Mouse (Mus musculus): ENCODE measurements at regions not wholly inside any gene's neighbourhood (a gene's known extent, or its start where the extent isn't known, plus 50 kb on each side); places are given as distances from the start of the nearest gene placed in this dataset.

- Histone ChIP-seq H3K9ac (ENCODE audit: low read depth, low read length, severe bottlenecking) (no peak overlapping the region), H3K4me3 (replicated peaks; ENCODE audit: low read length) (no peak overlapping the region), H3K4me2 (replicated peaks; ENCODE audit: low read depth, low read length, severe bottlenecking) (no peak overlapping the region), H3K27ac (replicated peaks; ENCODE audit: low read depth, low read length) (peak overlapping the region; percentile 70), H3K36me3 (ENCODE audit: control insufficient read depth, insufficient read depth, low read length) (no peaks in the 10 kb centered on the region), H3K4me1 (ENCODE audit: control insufficient read depth, insufficient read depth, low read length) (peaks cover 38% of the 10 kb centered on the region), H3K27me3 (ENCODE audit: control insufficient read depth, insufficient read depth, low read length) (no peaks in the 10 kb centered on the region), H3K9me3 (ENCODE audit: control insufficient read depth, low read length) (no peaks in the 10 kb centered on the region)
- DNase-seq (ENCODE audit: low spot score) = no peak
- WGBS = 24% methylated on average over 5 of the region's 5 CpGs
- no peak for ATAC-seq (ENCODE audit: low FRiP score, low read depth)
- no peak for TF ChIP-seq POLR2A (IDR thresholded peaks at IDR 0.05; ENCODE audit: borderline replicate concordance, extremely low read depth, insufficient read depth, insufficient read length)
Observed at GRCm38 (mm10) chr6:53765302-53765701, 55.3 kb downstream of the Tril start.

GRCm38 (mm10) chr6:53762586-53762985, 58.0 kb downstream of the Tril start:
- Histone ChIP-seq H3K4me3 (replicated peaks; ENCODE audit: low read length) (no peak overlapping the region), H3K9me3 (ENCODE audit: control insufficient read depth, low read length) (peaks cover 7% of the 10 kb centered on the region; the same call in 1 of the 2 replicates), H3K4me2 (replicated peaks; ENCODE audit: low read depth, low read length, severe bottlenecking) (no peak overlapping the region), H3K27ac (replicated peaks; ENCODE audit: low read depth, low read length) (peak overlapping the region; percentile 68), H3K4me1 (ENCODE audit: control insufficient read depth, insufficient read depth, low read length) (peaks cover 45% of the 10 kb centered on the region), H3K36me3 (ENCODE audit: control insufficient read depth, insufficient read depth, low read length) (no peaks in the 10 kb centered on the region), H3K9ac (ENCODE audit: low read depth, low read length, severe bottlenecking) (no peak overlapping the region), H3K27me3 (ENCODE audit: control insufficient read depth, insufficient read depth, low read length) (no peaks in the 10 kb centered on the region)
- WGBS = 28% methylated on average over 9 of the region's 9 CpGs
- DNase-seq (ENCODE audit: low spot score) = peak; percentile 47
- no peak for ATAC-seq (ENCODE audit: low FRiP score, low read depth)
- no peak for TF ChIP-seq POLR2A (IDR thresholded peaks at IDR 0.05; ENCODE audit: borderline replicate concordance, extremely low read depth, insufficient read depth, insufficient read length)

GRCm38 (mm10) chr6:53760651-53761058, 60.0 kb downstream of the Tril start:
- 0 out of 2 replicates have a peak overlapping the region, but pooled peaks have one; percentile 39 for H3K27ac ChIP-seq (replicated peaks; ENCODE audit: low read depth, low read length)
- 16% methylated on average over 6 of the region's 6 CpGs for WGBS
- TF ChIP-seq POLR2A (IDR thresholded peaks at IDR 0.05; ENCODE audit: borderline replicate concordance, extremely low read depth, insufficient read depth, insufficient read length) = no peak
- DNase-seq (ENCODE audit: low spot score) (peak; percentile 61), ATAC-seq (ENCODE audit: low FRiP score, low read depth) (no peak; the same call in 1 of the 2 replicates)
- no peak overlapping the region for H3K4me3 ChIP-seq (replicated peaks; ENCODE audit: low read length)
- H3K9ac ChIP-seq (ENCODE audit: low read depth, low read length, severe bottlenecking) = no peak overlapping the region
- peaks cover 9% of the 10 kb centered on the region; the same call in 1 of the 2 replicates for H3K9me3 ChIP-seq (ENCODE audit: control insufficient read depth, low read length)
- H3K27me3 ChIP-seq (ENCODE audit: control insufficient read depth, insufficient read depth, low read length) = no peaks in the 10 kb centered on the region
- no peak overlapping the region for H3K4me2 ChIP-seq (replicated peaks; ENCODE audit: low read depth, low read length, severe bottlenecking)
- H3K4me1 ChIP-seq (ENCODE audit: control insufficient read depth, insufficient read depth, low read length) = peaks cover 34% of the 10 kb centered on the region
- no peaks in the 10 kb centered on the region for H3K36me3 ChIP-seq (ENCODE audit: control insufficient read depth, insufficient read depth, low read length)

- Histone ChIP-seq H3K9me3 (ENCODE audit: control insufficient read depth, low read length) (peaks cover 9% of the 10 kb centered on the region; the same call in 1 of the 2 replicates), H3K4me3 (replicated peaks; ENCODE audit: low read length) (no peak overlapping the region), H3K9ac (ENCODE audit: low read depth, low read length, severe bottlenecking) (no peak overlapping the region), H3K4me2 (replicated peaks; ENCODE audit: low read depth, low read length, severe bottlenecking) (no peak overlapping the region), H3K4me1 (ENCODE audit: control insufficient read depth, insufficient read depth, low read length) (peaks cover 26% of the 10 kb centered on the region), H3K36me3 (ENCODE audit: control insufficient read depth, insufficient read depth, low read length) (no peaks in the 10 kb centered on the region), H3K27ac (replicated peaks; ENCODE audit: low read depth, low read length) (no peak overlapping the region), H3K27me3 (ENCODE audit: control insufficient read depth, insufficient read depth, low read length) (no peaks in the 10 kb centered on the region)
- ATAC-seq (ENCODE audit: low FRiP score, low read depth) (no peak), DNase-seq (ENCODE audit: low spot score) (no peak)
- no peak for TF ChIP-seq POLR2A (IDR thresholded peaks at IDR 0.05; ENCODE audit: borderline replicate concordance, extremely low read depth, insufficient read depth, insufficient read length)
- WGBS = 37% methylated on average over 3 of the region's 3 CpGs
Observed at GRCm38 (mm10) chr6:53759686-53760306, 60.8 kb downstream of the Tril start.

- no peaks in the 10 kb centered on the region for H3K27me3 ChIP-seq (ENCODE audit: control insufficient read depth, insufficient read depth, low read length)
- WGBS = 82% methylated on average over 3 of the region's 3 CpGs
- no peak overlapping the region for H3K27ac ChIP-seq (replicated peaks; ENCODE audit: low read depth, low read length)
- no peaks in the 10 kb centered on the region for H3K4me1 ChIP-seq (ENCODE audit: control insufficient read depth, insufficient read depth, low read length)
- H3K9ac ChIP-seq (ENCODE audit: low read depth, low read length, severe bottlenecking) = no peak overlapping the region
- DNase-seq (ENCODE audit: low spot score) = peak; percentile 43
- no peaks in the 10 kb centered on the region for H3K36me3 ChIP-seq (ENCODE audit: control insufficient read depth, insufficient read depth, low read length)
- H3K4me2 ChIP-seq (replicated peaks; ENCODE audit: low read depth, low read length, severe bottlenecking) = no peak overlapping the region
- peaks cover 9% of the 10 kb centered on the region; the same call in 1 of the 2 replicates for H3K9me3 ChIP-seq (ENCODE audit: control insufficient read depth, low read length)
- ATAC-seq (ENCODE audit: low FRiP score, low read depth) = no peak
- H3K4me3 ChIP-seq (replicated peaks; ENCODE audit: low read length) = no peak overlapping the region
- no peak for TF ChIP-seq POLR2A (IDR thresholded peaks at IDR 0.05; ENCODE audit: borderline replicate concordance, extremely low read depth, insufficient read depth, insufficient read length)
Observed at GRCm38 (mm10) chr6:53754366-53754765, 66.3 kb downstream of the Tril start.
